Mouse (Mus musculus): ENCODE results near the gene Fads2. TPM values are rescaled to one million over a fixed set of nuclear protein-coding genes. Genes with fewer than 3 reads are reported as not detected.

Fads2 gene
- total RNA-seq, 1 experiment, result 41.5 TPM

DNA sequence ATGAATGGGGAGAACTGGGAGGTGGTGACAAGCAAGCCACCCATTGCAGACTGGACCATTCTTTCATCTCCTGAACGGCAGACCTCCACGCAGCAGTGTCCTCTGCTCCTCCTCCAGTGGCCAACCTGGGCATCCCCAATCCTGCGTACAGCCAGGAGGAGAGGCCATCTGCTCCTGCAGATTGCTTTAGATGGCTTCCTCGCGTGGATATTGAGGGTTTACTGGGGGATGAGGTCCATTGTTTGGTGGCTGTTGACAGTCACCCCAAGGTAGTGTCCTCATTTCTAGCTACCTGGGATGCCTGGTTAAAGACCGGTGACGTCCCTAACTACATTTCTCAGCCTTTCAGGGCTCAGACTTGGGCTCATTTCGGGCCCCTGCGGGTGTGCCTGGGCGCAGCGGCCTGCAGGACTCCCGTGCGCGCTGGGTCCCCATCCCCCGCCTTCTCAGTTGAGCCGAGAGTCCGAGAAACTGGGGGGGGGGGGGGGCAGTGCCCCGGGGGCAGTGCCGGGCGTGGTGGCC is 60.6 kb downstream of the Fads2 start:
- no peak for DNase-seq (ENCODE audit: low read depth, low spot score)
- TF ChIP-seq HCFC1 (IDR thresholded peaks at IDR 0.05; ENCODE audit: borderline replicate concordance, insufficient read depth, low read length) (no peak), CHD2 (IDR thresholded peaks at IDR 0.05; ENCODE audit: low read depth, low read length) (no peak), ZNF384 (IDR thresholded peaks at IDR 0.05; ENCODE audit: low read depth, low read length) (no peak), MAFK (IDR thresholded peaks at IDR 0.05; ENCODE audit: insufficient read depth, low read depth, low read length) (no peak), ZC3H11A (IDR thresholded peaks at IDR 0.05; ENCODE audit: borderline replicate concordance, low read depth, low read length) (no peak)
- no peaks in the 10 kb centered on the region; a peak in 1 of 4 replicates for H3K4me1 ChIP-seq (ENCODE audit: control insufficient read depth in 2 of 2, insufficient read depth in 2 of 2, low read length in 2 of 2, poor library complexity in 1 of 2)
- H3K27ac ChIP-seq (ENCODE audit: insufficient read depth, low read depth, low read length, poor library complexity, severe bottlenecking), result no peak overlapping the region
- no peaks in the 10 kb centered on the region for H3K36me3 ChIP-seq (ENCODE audit: control insufficient read depth, insufficient read depth, low read length, poor library complexity, severe bottlenecking)
- H3K9me3 ChIP-seq (ENCODE audit: control insufficient read depth, insufficient read depth, low read depth, low read length), result no peaks in the 10 kb centered on the region
- H3K4me3 ChIP-seq (ENCODE audit: insufficient read depth in 1 of 2, low read depth in 1 of 2, low read length in 2 of 2, poor library complexity in 1 of 2, severe bottlenecking in 1 of 2), result peak overlapping the region; percentile 56 to 68; a peak in 3 of 4 replicates
- H3K9ac ChIP-seq (ENCODE audit: insufficient read depth, low read depth, low read length, poor library complexity, severe bottlenecking), result peak overlapping the region; percentile 33; the same call in 1 of the 2 replicates
- in situ Hi-C loops (cut with MboI; ENCODE audit: low sequenced_read_pairs in 2 of 2, unreplicated experiment in 2 of 2), result no loop called here

DNA sequence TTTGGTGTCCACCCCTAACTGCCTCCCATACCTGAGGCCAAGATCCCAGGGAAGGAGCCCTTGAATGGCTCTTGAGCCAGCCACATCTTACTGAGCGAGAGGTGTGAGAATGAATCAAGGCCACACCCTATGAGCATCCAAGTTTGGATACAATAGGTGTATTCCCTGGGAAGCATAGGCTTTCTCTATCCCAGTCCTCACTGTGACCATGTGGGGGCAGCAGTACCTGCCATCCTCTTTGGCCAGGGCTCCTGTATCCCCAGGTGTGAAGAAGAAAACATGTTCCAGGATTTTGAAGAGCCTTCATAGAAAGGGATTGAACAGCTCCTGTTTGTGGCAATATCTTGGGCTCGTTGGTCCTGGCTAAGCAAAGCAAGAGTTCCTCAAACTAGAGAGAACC is 61.9 kb downstream of the Fads2 start:
- in situ Hi-C loops (cut with MboI; ENCODE audit: low sequenced_read_pairs in 2 of 2, unreplicated experiment in 2 of 2), result loop anchor here in 1 of 2 experiments (5.0 kb wide), 1 partner anchor 37 kb away; the partner anchor contains the start of genes Best1 and Rab3il1
- Histone ChIP-seq H3K9ac (ENCODE audit: insufficient read depth, low read depth, low read length, poor library complexity, severe bottlenecking) (no peak overlapping the region), H3K4me3 (ENCODE audit: insufficient read depth in 1 of 2, low read depth in 1 of 2, low read length in 2 of 2, poor library complexity in 1 of 2, severe bottlenecking in 1 of 2) (no peak overlapping the region), H3K36me3 (ENCODE audit: control insufficient read depth, insufficient read depth, low read length, poor library complexity, severe bottlenecking) (no peaks in the 10 kb centered on the region), H3K27ac (ENCODE audit: insufficient read depth, low read depth, low read length, poor library complexity, severe bottlenecking) (no peak overlapping the region), H3K9me3 (ENCODE audit: control insufficient read depth, insufficient read depth, low read depth, low read length) (no peaks in the 10 kb centered on the region), H3K4me1 (ENCODE audit: control insufficient read depth in 2 of 2, insufficient read depth in 2 of 2, low read length in 2 of 2, poor library complexity in 1 of 2) (no peaks in the 10 kb centered on the region; a peak in 1 of 4 replicates)
- no peak for TF ChIP-seq HCFC1 (IDR thresholded peaks at IDR 0.05; ENCODE audit: borderline replicate concordance, insufficient read depth, low read length)
- TF ChIP-seq ZNF384 (IDR thresholded peaks at IDR 0.05; ENCODE audit: low read depth, low read length), result no peak
- TF ChIP-seq MAFK (IDR thresholded peaks at IDR 0.05; ENCODE audit: insufficient read depth, low read depth, low read length), result no peak
- TF ChIP-seq CHD2 (IDR thresholded peaks at IDR 0.05; ENCODE audit: low read depth, low read length), result no peak
- no peak for TF ChIP-seq ZC3H11A (IDR thresholded peaks at IDR 0.05; ENCODE audit: borderline replicate concordance, low read depth, low read length)
- DNase-seq (ENCODE audit: low read depth, low spot score), result peak; percentile 29

DNA sequence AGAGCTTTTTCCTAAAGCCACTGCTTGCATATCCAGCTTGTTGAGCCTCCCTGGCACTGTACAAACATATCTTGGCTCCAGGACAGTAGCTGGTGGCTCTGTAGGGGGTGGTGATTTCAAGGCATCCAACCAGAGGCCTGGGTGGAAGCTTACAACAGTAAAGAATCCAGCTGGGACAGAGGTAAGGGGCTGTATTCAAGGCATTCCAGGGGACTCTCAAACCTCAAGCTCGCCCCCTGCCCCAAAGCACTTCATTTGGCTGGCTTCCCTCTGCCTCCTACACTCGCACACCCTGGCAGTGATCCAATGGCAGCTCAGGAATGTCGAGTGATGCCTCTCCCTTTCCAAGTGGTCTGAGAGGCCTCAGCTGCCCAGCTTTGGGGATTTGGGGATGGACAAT is 62.6 kb downstream of the Fads2 start:
- in situ Hi-C loops (cut with MboI; ENCODE audit: low sequenced_read_pairs in 2 of 2, unreplicated experiment in 2 of 2), result loop anchor here in 1 of 2 experiments (5.0 kb wide), 1 partner anchor 37 kb away; the partner anchor contains the start of genes Best1 and Rab3il1
- Histone ChIP-seq H3K27ac (ENCODE audit: insufficient read depth, low read depth, low read length, poor library complexity, severe bottlenecking) (no peak overlapping the region), H3K4me1 (ENCODE audit: control insufficient read depth in 2 of 2, insufficient read depth in 2 of 2, low read length in 2 of 2, poor library complexity in 1 of 2) (no peaks in the 10 kb centered on the region; a peak in 1 of 4 replicates), H3K9me3 (ENCODE audit: control insufficient read depth, insufficient read depth, low read depth, low read length) (no peaks in the 10 kb centered on the region), H3K36me3 (ENCODE audit: control insufficient read depth, insufficient read depth, low read length, poor library complexity, severe bottlenecking) (no peaks in the 10 kb centered on the region), H3K4me3 (ENCODE audit: insufficient read depth in 1 of 2, low read depth in 1 of 2, low read length in 2 of 2, poor library complexity in 1 of 2, severe bottlenecking in 1 of 2) (no peak overlapping the region), H3K9ac (ENCODE audit: insufficient read depth, low read depth, low read length, poor library complexity, severe bottlenecking) (no peak overlapping the region)
- no peak for DNase-seq (ENCODE audit: low read depth, low spot score)
- no peak for TF ChIP-seq HCFC1 (IDR thresholded peaks at IDR 0.05; ENCODE audit: borderline replicate concordance, insufficient read depth, low read length)
- TF ChIP-seq ZC3H11A (IDR thresholded peaks at IDR 0.05; ENCODE audit: borderline replicate concordance, low read depth, low read length), result no peak
- no peak for TF ChIP-seq CHD2 (IDR thresholded peaks at IDR 0.05; ENCODE audit: low read depth, low read length)
- no peak for TF ChIP-seq MAFK (IDR thresholded peaks at IDR 0.05; ENCODE audit: insufficient read depth, low read depth, low read length)
- no peak for TF ChIP-seq ZNF384 (IDR thresholded peaks at IDR 0.05; ENCODE audit: low read depth, low read length)

DNA sequence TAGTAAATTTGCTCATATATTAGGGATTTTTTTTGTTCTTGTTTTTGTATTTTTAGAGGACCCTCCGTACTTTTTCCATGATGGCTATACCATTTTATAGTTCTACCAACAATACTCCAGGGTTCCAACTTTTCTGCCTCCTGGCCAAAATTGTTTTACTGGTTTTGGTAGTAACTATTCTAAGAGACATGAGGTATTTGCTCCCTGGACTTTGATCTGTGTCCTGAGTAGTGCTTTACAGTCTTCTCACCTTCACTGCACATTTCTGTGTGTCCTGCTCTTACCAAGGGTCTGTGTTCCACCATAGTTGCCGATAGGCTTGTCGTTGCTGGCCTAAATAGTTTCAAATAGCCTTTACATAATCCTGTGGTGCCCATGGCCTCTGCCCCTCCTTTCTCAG is 63.2 kb downstream of the Fads2 start:
- Histone ChIP-seq H3K9ac (ENCODE audit: insufficient read depth, low read depth, low read length, poor library complexity, severe bottlenecking) (no peak overlapping the region), H3K27ac (ENCODE audit: insufficient read depth, low read depth, low read length, poor library complexity, severe bottlenecking) (no peak overlapping the region)

More for the DNA sequence above, 63.2 kb downstream of the Fads2 start:
- H3K4me3 ChIP-seq (ENCODE audit: insufficient read depth in 1 of 2, low read depth in 1 of 2, low read length in 2 of 2, poor library complexity in 1 of 2, severe bottlenecking in 1 of 2), result no peak overlapping the region
- TF ChIP-seq MAFK (IDR thresholded peaks at IDR 0.05; ENCODE audit: insufficient read depth, low read depth, low read length) (no peak), ZNF384 (IDR thresholded peaks at IDR 0.05; ENCODE audit: low read depth, low read length) (no peak), ZC3H11A (IDR thresholded peaks at IDR 0.05; ENCODE audit: borderline replicate concordance, low read depth, low read length) (no peak), CHD2 (IDR thresholded peaks at IDR 0.05; ENCODE audit: low read depth, low read length) (no peak), HCFC1 (IDR thresholded peaks at IDR 0.05; ENCODE audit: borderline replicate concordance, insufficient read depth, low read length) (no peak)
- H3K36me3 ChIP-seq (ENCODE audit: control insufficient read depth, insufficient read depth, low read length, poor library complexity, severe bottlenecking), result no peaks in the 10 kb centered on the region
- in situ Hi-C loops (cut with MboI; ENCODE audit: low sequenced_read_pairs in 2 of 2, unreplicated experiment in 2 of 2), result loop anchor here in 1 of 2 experiments (5.0 kb wide), 1 partner anchor 36 kb away; the partner anchor contains the start of genes Best1 and Rab3il1
- no peak for DNase-seq (ENCODE audit: low read depth, low spot score)
- no peaks in the 10 kb centered on the region; a peak in 1 of 4 replicates for H3K4me1 ChIP-seq (ENCODE audit: control insufficient read depth in 2 of 2, insufficient read depth in 2 of 2, low read length in 2 of 2, poor library complexity in 1 of 2)
- H3K9me3 ChIP-seq (ENCODE audit: control insufficient read depth, insufficient read depth, low read depth, low read length), result no peaks in the 10 kb centered on the region
